Mouse (Mus musculus) kidney, postnatal 4 days (tissue): ENCODE data around the gene Mlph.

Experiments used
- DNase-seq, 2 experiments: peaks; one replicate each; pipeline ENCODE4 v3.0.0; 2021; ENCODE audit warnings: mixed read lengths in 2 of 2

Mlph gene

DNA sequence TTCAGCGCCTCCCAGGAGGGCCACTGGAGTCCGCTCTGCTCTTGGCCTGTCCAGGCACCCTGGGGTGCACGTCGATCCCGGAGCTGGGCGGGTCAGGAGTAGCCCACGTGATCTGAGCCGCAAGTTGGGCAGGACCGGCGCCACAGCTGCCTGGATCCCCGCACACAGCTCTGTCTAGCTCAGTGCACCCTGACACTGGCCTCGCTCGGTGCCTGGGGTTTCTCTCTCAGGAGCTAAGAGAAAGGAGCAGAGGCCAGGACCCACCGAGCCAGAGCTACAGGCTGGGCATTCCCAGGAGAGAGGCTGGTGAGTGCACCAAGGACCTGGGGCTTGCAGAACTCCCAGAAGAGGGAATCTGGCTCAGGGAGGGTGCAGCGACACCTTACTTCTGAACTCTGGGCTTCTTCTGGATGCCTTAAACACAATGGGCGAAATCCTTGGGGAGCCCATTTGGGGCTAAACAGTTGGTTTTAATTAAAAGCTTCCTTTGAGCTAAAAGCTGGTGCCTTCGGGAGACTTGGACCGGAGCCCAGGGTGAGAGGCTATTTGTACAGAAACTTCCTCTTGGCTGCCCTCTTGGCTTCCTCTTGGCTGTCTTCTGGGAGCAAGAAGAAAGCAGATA lies at the start of gene Mlph:
Gene Mlph (plus strand): TSS at position 138 of the 622 bp plus-strand sequence.
- DNase-seq, result peak; percentile 56 to 68

GRCm38 (mm10) chr1:90866734-90867133 lies 48.2 kb upstream of the Mlph start:
- no peak for DNase-seq

DNA sequence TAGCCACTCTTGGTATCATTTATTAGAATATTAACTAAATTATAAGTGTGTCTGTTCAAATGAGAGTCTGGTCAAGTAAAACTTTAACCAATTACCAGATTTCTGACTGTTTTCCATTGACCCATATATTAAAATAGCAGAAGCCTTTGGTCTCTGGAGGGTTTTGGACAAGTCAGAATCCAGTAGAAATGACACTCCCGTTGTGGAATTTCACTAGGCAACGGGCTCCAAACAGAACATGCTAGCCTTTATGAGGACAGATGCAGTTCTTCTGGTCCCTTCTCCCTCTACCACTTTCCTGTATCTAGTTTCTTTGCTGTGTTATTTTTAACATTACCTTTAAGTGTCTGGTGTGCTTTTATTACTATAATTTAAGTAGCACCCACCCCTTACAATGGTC lies 44.3 kb upstream of the Mlph start:
- no peak for DNase-seq

DNA sequence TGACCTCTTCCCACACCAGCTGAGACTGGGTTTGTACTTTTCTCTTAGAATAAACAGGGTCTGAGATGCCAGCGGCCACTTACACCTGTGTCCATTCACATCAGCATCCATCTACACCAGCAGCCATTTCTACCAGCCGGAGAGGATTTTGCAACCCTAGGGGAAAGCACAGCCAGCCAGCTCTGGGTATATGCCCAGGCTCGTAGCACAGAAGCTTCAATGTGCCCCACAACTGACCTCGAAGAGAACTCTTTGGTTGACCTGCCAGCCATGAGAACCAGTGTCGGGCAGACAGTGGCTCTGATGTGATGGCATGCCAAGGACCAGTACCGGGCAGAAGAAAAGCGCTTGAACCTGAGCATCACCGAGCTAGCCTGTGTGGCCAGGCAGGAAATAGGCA lies 39.5 kb upstream of the Mlph start:
- no peak for DNase-seq

GRCm38 (mm10) chr1:90875961-90876360 lies 38.9 kb upstream of the Mlph start:
- no peak for DNase-seq

DNA sequence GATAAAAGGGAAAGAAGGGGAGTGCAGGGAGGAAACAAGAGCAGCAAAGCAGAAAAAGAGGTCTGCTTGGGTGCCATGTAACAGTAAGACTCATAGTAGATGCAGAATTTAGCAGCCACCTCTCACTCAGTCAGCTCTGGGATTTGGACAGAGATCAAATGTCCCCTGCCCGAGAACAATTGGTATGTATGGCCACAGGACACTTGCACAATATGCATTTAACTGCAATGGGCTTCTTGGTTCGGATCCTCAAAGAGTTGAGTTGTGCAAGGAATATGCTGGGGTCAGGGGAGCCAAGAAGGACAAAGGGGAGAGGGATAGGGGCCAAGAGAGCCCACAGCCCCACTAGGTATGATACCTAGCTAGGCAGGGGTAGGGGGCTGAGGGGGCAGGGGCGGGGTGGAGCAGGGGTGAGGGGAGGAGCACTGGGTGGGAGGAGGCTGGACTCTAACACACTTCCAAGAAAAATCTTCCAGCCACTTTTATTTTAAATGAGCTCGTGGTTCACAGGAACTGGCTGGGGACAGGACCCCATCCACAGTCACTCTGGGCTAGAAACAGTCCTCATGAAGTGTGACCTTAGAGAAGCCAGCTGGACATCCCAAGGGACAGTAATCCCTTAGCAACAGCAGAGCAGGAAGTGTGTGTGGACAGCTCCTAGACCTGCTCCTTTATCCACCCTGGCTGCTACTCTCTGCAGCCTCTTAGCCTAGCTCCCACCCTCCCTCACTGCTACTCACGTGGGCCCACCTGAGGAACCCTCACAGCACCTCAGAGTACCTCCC lies 38.2 kb upstream of the Mlph start:
- DNase-seq, result no peak

DNA sequence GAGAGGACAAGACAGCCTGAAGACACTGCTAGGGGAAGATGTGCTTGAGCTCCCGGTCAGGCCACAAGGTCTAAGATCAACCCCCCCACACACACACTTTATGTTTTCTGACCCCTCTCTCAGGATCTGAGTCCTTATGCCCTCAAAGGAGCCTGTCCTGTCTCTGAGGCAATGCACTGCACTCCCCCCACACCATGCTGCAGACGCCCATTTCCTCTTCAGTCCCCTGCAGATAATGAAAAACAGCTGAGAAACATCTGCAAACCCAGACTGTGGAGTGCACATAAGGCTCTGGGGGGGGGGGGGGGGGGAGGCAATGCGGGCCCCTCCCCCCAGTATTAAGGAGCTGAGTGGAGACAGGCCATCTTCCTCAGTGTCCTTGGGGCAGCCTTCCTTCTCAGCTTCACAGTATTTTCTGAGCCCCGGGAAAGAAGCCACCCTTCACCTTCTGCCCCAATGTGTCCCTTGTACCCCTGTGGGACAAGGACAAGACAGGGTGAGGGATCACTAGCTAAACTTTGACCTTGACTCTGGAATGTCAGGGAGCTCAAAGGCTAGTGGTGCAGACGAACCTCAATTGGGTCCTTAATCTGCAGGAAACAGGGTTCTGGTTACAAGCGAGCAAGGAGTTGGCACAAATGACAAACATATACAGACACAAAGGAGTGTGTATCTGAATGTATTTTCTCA lies 29.0 kb upstream of the Mlph start:
- no peak for DNase-seq

GRCm38 (mm10) chr1:90894521-90894920 lies 20.4 kb upstream of the Mlph start:
- DNase-seq, result no peak

GRCm38 (mm10) chr1:90895004-90895403 lies 19.9 kb upstream of the Mlph start:
- peak in 1 of 2 experiments; percentile 36 for DNase-seq

DNA sequence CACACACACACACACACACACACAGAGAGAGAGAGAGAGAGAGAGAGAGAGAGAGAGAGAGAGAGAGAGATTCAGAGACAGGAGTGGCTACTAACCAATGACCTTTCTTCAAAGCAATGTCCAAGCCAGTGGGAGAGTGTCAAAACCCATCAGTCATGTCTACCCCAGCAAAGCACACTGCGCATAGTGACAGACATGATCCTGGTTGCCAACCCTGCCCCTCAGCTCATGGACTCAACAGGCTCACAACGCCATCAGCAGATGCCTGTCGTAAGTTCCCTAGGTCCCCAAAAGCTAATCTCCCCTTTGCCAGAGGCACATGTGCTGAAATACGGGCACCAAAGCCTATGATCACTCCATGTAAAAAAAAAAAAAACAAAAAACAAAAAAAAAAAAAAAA lies 18.6 kb upstream of the Mlph start:
- DNase-seq, result no peak

DNA sequence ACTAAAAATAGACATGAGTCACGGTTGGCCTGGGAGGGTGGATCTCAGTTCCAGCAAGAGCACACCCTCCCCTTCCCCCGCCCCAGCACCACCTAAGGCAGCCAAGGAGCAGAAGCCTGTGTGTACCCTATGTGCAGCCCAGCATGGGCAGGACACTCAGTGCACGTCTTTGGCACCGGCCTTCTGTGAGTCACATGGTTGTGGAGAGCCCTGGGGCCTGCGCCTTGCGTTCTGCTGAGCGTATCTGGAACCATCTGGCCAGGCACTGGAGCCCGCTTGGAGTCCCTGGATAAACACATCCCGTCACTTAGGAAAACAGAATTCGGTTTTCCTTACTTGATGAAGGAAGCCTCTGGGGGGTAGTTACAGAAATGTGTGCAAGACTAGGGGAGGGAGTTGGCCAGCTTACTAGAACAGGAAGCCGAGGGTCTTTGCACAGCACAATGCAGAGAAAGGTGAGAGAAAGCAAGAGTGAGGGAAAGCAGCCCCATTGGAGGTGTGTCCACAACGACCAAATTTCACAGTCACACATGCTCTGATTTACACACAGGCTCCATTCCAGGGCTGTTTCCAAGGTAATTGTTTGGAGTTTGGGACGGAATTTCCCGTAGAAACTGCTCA lies 18.0 kb upstream of the Mlph start:
- DNase-seq, result peak; percentile 56 to 65

DNA sequence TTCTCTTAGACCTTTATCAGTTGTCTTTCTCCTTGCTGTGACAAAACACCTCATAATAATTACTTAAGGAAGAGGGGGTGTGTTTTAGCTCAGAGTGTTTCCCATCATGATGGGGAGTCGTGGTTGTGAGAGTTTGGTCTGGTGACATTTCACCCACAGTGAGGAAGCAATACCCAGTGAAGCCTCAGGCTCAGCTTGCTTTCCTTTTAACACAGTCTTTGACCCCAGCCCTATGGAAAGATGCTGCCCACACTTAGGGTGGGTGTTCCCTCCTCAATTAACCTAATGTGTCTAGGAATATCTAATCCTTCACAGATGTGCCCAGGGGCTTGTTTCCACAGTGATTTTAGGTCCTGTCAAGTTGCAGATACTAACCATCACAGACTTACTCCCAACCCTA lies 16.9 kb upstream of the Mlph start:
- no peak for DNase-seq

DNA sequence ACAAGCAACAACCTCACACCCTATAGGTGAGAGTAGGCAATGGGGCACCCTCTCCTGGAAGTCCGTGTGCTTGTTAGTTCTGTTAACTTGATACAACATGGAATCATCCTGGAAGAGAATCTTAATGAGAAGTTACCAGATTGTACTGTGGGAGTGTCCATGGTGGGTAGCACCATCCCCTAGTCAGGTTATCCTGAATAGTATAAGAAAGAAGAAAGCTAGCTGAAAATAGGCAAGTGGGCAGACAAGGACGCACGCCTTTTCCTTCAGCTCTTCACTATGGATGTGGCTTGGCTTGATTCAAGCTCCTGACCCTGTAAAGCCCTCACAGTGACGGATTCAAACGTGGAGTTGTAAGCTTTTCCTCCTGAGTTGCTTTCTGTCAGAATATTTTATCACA lies 15.1 kb upstream of the Mlph start:
- no peak for DNase-seq

- DNase-seq, result no peak
Observed at GRCm38 (mm10) chr1:90900406-90900805, 14.5 kb upstream of the Mlph start.

GRCm38 (mm10) chr1:90901246-90901645 lies 13.6 kb upstream of the Mlph start:
- no peak for DNase-seq

GRCm38 (mm10) chr1:90901681-90902208 lies 13.1 kb upstream of the Mlph start:
- DNase-seq, result no peak

DNA sequence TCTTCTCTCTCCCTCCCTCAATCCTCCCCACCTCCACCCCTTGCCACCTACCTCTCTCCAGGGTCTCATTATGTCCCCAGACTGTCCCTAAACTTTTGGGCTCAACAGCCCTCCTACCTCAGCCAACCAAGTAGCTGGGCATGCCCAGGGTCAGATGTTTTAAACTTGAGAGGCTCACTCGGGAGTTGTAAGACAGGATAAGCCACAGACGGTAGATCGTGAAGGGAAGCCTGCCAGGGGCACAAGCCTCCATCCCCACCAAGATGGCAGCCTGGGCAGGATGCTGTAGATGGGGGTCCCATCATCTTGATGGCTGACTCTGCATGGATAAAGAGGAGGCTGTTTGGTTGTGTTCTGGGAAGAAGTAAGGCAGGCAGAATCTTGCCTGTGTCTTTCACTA lies 12.1 kb upstream of the Mlph start:
- no peak for DNase-seq

DNA sequence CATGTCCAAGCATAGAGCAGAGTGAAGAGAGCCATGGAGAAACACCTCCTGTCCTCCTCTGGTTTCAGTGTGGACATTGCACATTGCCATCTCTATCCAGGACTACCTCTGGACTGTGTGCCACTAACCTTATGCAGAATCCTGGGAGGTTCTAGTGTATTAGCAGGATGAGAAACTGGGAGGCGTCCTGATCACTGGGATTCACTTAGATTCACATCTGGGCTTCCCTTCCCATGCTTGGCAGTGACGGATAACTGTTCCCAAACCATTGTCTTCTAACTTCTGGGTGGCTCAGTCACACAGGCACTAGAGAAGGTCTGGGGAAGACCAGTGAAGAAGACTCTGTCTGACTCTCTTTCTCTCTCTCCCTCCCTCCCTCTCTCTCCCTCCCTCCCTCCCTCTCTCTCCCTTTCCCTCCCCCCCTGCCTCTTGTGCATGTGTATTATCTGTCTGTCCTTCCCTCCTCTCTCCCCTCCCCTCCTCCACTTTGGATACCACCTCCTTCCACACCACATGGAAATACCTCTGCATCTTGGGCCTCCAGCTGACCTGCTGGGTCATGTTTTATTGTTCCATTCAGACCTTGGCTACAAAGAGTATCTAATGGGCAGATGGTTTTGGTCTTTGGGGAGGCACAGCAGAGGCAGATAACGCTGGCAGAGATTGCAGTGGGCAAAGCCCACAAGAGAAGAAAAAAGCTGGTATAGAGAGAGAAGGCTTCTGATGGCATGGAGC lies 11.5 kb upstream of the Mlph start:
- DNase-seq, result no peak

DNA sequence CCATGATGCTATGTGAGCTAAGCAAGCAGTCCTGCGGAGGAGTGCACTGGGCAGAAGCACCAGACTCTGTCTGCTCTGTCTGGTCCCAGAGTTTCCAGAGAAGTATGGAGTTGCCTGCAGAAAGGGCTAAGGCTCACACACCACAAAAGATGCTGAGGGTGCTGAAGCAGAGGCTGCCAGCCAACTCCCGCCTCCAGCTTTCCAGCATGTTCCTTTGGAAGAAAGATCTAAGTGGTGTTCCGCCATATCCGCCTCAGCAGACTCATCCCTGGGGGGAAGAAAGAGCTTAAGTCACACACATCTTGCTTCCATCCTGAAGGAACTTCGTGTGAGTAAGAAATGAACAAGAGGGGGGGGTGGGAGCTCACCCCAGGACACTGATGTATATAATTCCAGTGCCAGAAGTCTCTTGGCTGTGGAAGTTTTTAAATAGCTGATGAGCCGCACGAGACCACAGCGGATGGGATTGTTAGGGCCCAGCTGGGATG lies 10.9 kb upstream of the Mlph start:
- peak; percentile 57 to 67 for DNase-seq

GRCm38 (mm10) chr1:90904729-90905404 lies 10.0 kb upstream of the Mlph start:
- no peak for DNase-seq

- peak; percentile 74 to 76 for DNase-seq
Observed at GRCm38 (mm10) chr1:90906357-90906756, 8.5 kb upstream of the Mlph start.

DNA sequence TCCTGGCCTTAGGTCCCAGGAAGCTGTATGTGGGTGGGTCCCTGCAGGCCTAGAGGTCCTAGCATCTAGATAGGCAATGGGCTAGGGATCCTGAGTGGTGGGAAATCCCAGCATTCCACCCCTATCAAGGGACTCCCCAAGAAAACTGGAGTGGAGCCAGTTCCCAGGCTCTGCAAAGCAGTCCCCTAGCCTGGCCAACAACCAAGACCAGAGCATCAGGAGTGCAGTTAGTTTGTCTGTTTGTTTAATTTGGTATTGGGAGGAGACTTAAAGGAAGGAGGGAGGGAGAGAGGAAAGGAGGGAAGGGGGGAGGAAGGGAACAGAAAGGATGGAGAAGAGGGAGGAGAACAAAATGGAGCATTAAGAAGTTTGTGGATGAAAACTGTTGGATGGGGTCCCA lies 5.7 kb upstream of the Mlph start:
- peak; percentile 65 to 71 for DNase-seq
